Mouse (Mus musculus) urinary bladder, postnatal 36 days (tissue): ENCODE data around the gene Dcun1d1.

ENCODE experiments used
- DNase-seq, 2 experiments: peaks; one replicate each; pipeline ENCODE4 v3.0.0; 2022; ENCODE audit warnings: low spot score in 2 of 2, mixed read lengths in 1 of 2

Dcun1d1 gene

DNA sequence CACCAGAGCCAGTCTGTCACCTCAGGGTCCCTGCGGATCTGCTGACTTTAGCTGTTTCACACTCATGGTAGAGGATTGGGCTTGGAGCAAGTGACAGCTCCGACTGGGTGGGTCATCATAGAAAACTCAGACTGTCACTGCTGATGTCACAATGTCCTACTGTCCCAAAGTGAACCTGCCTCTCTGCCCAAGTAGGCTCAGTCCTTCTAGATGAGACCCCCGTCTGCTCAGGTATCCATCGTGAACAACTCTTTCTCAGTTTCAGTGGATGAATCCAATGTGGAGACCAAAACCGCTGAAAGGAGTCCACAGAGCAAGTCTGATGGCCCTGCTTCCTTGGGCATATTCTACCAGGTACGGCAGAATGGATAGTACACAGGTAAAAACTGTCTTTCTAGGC lies at the start of gene Dcun1d1:
TSS of gene Dcun1d1 (minus strand) at position 101 of the 400 bp plus-strand sequence.
- DNase-seq = no peak

DNA sequence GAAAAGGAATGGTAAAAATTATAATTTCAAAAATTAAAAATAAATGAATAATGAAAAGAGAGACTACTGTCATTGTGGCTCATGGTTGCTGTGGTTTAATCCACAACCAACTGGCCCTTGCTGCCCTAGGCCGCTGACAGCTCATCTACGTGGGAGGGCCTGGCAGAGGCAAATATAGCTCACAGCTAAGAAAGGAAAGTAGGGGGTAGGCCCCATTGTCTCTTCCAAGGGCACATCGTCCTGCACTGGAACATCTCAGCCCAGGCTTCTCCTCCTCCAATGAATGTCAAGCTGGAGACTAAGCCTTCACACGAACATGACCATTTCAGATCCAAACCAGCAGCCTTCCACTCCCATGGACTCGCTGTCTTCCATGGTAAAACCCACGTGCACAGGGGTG lies 49.0 kb upstream of the Dcun1d1 start:
- DNase-seq = no peak

DNA sequence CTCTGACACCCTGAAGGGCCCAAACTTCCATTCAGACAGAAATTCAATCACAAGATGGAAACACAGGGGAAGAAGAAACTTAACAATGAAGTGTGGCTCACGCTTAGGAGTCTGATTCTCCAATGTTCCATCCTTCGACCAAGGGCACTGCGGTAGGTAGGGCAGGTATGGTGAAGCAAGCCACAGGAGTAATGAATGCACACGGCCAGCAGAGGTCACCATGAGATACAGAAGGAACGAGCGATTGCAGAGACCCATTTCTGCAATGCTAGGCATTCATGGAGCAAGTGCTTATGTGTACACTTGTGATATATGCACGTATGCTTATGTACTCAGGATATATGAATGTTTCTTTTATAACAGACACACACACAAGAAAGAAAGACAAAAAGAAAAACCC lies 36.3 kb upstream of the Dcun1d1 start:
- peak; percentile 15 to 19 for DNase-seq

DNA sequence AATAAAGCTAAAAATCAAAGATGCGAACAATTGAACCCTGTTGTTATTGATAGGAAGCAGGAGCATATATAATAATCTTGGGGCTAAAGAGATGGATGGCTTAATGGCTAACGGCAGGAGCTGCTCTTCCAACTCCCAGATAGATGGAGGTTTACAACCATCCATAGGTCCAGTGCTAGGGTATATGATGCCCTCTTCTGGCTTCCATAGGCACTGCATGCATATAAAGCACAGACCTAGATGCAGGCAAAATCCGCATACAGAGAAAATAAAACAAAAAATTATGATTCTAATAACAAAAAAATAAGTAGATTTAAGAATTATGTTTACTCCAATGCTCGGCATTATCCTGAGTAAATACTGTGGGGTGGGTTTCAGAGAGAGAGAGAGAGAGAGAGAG lies 35.7 kb upstream of the Dcun1d1 start:
- DNase-seq = no peak

DNA sequence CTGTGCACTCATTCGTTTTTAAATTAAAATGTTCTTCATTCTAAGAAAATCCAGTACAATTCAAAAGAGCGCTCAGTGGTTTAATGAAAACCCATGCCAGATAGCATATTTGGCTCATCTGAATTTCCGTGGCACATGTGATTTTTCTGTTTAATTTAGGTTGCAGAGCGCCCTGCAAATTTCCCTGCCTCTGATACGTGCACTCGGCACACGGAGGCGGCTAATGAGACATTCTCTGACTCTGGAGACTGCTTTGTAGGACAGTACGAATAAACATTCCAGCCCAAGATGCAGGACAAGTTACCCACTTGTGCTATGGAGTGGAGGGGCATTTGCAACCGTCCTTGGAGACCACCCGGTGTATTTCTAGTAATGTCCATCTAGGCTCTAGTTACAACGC lies 33.9 kb upstream of the Dcun1d1 start:
- no peak for DNase-seq

DNA sequence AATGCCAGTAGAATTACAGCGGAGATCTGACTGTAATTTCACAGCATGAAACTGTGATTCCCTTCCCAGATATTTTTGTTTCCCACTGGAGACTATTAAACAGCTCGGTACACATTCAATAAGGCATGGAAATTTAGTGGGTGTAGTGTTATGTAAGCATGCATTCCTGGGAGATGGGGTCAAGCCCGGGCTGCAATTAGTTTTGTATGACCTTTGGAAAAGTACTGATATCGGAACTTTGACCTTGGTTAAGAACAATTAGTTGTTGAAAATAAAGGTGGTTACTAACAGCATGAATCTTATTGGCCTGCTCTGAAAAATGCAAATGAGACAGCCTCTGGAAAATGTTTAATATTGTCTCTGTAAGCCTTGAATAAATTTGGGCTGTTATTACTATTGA lies 33.2 kb upstream of the Dcun1d1 start:
- DNase-seq = no peak

DNA sequence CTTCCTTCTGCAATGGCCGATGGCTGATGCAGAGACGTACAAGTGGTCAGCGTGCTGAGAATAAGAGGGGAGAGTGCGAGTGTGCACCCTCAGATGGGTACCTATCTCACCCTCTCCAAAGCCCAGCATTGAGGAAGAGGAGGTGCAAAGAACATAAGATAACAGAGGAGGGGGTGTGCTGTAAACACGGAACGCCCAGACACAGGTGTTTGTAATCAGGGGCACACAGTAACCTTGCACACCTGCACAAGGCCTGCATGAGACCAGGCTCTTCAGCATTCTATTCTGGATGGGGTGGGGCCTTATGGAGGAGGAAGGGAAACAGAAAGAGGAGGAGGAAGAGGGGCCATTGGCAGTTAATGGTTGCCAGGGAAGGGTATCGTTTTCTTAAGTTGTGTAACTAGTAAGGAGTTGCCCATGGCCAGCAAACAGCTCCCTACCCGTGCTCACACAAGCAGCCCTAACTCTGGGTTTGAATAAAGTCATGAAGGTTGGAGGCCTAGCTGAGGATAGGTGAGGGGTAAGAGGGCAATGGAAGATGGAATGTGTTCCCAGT lies 30.2 kb upstream of the Dcun1d1 start:
- DNase-seq = no peak

DNA sequence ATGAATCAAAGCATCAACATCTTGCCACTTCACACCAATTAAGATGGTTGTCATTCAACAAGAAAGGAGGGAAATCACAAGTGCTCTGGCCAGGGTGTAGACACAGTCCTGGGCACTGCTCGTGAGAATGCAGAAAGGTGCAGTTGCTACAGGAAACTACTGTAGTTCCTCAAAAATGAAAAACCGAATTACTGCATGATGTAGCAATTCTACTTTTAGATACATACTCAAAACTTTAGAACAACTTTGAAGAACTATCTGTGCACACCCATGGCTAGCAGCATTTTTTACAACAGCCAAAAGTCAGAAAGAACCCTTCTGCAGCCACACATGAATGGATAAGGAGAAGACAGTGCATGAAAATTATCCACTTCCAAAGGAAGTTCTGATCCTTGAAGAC lies 29.2 kb upstream of the Dcun1d1 start:
- DNase-seq = no peak

DNA sequence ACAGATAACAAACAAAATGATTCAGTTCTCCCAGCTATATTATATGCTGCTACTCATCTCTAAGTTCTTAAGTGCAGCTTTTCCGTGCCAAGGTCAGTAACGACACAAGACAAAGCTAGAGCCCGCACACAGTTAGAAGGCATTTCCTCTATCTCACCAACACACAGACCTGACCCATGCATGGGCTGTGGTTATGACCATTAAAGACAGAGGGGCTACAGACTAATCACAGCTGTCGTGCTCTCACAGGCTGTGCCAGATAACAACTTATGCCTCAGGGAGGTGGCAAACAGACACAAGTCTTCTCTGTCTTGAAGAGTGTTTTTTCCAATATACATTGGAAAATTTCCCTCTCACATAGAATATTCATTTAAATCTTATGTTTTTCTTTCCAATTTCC lies 27.7 kb upstream of the Dcun1d1 start:
- no peak for DNase-seq

DNA sequence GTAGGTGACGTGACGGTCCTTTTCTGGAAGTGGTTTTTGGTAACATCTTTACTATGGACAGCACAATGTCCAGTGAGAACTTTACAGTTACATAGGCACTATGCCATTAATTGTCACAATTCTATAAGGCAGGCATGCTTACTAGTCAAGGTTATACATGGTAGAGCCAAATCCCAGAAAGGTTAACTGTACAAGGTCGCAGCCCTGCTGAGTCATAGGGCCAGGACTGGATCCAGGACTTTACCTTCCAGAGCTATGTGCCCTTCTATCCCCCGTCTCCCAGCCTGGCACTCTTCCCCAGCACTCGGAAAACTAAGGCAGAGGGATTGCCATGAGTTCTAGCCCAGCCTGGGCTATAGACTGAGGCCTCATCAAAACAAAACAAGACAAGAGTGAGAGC lies 26.7 kb upstream of the Dcun1d1 start:
- DNase-seq = no peak

DNA sequence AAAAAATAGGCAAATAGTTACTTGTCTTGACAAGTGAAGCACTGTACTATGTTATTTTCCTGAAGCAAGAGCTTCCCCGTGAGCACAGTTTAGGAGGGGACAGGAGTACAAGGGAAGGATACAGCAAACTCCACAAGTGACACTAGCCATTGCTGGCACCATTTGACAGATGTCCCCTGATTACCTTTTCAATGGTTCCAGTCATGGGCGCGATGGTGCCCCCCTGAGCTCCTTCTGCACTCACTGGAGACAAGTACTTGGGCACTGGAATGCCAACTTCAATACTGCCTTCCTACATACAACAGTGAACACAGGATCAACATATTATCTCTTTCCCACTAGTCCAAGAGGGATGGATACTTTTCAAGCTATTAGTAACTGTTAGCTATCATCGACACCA lies 26.2 kb upstream of the Dcun1d1 start:
- no peak for DNase-seq

DNA sequence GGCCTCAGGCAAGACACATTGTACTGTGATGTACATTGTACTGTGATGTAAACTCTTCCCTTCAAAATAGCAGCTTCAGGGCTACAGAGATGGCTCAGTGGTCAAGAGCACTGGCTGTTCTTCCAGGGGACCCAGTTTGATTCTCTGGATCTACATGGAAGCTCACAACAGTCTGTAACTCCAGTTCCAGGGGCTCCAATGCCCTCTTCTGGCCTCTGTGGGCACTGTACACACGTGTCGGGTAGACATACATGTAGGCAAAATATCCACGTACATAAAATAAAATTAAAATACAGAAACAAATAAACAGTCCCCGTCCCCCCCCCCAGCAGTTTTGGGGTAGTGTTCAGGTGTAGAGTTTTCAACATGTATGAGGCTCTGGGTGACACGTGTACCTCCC lies 25.7 kb upstream of the Dcun1d1 start:
- DNase-seq = no peak

DNA sequence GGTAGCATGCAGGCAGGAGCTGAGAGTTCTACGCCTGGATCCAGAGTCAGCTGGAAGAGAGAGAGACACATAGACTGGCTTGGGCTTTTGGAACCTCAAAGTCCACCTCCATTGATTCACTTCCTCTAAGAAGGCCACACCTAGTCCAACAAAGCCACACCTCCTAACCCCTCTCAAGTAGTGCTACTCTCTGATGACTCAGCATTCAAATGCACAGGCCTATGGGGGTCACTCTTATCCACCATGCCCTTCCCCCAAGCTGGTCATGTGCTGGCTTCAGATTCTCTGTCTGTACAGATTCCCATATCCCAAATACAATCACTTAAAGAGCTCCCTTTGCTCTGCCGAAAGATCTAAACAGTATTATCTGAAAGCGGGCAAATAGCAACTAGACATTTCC lies 20.0 kb upstream of the Dcun1d1 start:
- no peak for DNase-seq

DNA sequence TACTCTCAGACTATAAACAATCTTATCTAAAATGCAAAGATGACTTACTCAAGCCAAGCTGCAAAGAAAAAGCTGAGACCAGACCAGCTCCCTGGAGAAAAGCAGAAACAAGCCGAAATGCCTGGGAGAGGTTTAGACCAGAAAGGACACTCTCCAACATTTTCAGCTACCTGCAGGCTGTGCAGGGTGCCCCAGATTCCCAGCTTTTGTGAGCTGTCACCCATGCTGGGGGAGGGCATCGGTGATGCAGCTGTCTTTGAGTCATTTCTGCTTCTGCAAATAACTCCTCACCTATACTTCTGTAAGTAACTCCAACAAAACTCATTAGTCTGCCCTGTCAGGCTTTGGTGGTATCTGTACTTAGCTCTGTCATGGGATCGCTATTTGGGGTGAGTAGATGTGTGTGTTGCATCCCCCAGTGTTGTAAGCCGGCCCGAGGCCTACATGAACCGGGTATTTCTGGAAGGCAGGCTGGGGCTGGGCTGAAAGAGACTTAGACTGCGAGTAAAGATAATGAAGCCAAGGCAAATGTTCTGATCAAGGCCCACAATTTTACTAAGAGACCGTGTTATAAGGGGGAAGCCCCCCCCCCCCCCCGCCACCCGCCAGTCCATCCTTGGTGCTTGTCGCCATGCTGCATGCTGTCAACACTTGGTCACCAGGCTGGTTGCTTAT lies 17.8 kb upstream of the Dcun1d1 start:
- no peak for DNase-seq

DNA sequence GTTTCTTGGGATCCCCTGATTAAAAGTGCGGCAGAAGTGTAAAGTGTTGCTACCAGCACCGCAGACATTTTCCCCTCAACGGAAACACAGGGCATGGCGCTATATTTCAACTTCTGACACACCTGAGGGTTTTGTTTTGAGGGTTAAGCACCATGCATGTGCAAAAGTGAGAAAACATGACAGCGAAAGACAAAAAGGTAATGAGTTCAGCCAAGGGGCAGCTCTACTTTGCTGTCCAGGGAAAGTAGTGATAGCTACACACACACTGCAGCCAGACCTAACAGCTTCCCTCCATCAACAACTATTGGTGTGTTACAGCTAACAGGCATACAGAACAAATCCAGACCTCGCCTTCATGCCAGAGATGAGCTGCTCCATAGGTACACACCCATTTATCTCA lies 16.6 kb upstream of the Dcun1d1 start:
- DNase-seq = no peak

DNA sequence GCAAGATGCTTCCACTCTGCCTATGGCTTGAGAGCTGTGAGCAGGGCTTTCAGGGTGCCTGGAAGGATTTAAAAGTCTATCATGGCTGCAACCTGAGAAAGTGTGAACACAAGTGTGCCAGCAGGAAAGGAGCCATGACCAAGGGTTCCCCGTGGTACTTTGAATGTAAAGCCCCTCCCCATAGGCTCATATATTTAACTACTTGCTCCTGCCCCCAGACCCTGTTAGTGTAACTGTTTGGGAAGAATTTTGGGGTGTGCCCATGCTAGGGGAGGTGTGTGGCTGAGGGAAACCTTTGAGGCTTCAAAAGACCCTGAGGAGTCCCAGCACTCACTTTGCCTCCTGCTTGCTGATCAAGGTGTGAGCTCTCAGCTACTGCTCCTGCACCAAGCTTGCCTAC lies 15.9 kb upstream of the Dcun1d1 start:
- no peak for DNase-seq

DNA sequence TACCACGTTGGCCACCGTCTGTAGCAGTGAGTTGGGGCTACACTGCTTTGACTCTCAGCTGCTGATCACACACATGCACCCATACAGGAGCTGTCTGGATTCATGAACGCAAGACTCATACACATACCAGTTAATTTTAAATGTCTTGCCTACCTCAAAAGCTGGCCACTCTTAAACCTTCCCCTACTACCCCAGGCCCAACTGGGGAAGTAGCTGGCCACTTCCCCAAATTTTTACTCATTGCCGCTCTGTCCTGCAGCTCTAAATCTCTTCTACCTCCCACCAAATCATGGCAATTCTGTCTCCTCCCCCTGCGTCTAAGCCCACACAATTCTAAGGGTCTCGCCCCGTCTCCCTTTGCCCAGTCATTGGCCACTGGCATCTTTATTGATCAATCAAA lies 11.0 kb upstream of the Dcun1d1 start:
- DNase-seq = no peak

DNA sequence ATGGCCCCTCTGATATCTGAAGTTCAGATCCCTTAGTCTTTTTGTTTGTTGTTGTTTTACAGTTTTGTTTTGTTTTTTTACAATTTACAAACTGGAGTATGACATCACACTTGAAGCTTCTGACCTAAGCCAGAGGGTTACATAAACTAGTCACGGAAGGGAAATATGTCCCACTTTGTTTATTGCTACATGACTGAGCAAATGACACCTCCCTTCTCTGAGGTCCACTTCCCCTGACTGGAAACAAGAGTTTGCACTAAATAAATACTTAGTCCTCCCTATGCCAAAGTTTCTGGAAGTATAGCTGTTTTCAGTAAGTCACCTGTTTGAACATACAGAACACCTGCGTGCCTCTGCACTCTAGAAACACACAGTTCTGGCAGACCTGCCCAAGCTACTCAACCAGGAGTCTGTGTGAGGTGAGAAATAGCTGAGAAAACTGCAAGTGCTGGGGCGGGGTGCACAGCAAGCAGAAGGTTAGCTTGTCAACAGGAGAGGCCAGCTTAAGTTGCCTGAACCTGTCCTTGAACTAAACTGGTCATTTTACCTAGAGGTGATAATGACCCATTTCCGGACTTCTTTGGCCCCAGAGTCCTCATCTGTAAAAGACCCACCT lies 3.4 kb upstream of the Dcun1d1 start:
- no peak for DNase-seq

DNA sequence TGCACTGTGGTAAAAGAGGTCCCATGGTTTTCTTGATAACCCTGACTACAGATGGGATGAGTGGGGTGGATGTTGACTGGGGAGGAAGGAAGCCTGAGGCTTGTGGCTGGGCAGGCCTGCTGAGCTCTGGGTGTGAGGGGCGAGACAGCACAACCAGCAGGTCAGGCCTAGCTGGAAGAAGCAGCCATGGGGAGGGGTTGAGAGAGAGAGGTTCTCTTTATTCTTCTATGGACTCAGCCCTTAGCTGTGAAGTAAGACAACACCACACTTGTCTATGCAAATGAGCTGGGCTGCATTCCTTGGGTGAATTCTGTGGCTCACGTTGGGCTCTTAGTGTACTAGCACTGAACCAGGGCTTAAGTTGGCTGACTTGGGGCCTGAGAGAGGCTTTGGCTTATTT lies 2.8 kb upstream of the Dcun1d1 start:
- DNase-seq = no peak

DNA sequence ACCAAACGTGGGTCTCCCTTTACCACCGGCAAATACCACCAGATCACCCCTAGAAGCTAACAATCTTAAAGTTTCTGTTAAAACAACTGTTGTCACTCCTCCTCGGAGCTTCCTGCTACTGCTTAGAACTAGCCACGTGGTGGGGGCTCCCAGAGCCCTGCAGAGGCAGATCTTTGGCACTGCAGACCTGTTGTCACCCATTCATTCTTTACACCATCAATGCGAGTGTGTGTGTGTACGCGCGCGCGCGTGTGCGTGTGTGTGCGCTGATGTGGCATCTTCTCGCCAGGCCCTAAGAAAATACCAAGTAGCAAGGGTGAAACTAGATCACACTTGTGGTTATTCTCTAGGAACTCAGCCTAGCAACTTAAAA lies 3.9 kb downstream of the Dcun1d1 start:
- DNase-seq = no peak

DNA sequence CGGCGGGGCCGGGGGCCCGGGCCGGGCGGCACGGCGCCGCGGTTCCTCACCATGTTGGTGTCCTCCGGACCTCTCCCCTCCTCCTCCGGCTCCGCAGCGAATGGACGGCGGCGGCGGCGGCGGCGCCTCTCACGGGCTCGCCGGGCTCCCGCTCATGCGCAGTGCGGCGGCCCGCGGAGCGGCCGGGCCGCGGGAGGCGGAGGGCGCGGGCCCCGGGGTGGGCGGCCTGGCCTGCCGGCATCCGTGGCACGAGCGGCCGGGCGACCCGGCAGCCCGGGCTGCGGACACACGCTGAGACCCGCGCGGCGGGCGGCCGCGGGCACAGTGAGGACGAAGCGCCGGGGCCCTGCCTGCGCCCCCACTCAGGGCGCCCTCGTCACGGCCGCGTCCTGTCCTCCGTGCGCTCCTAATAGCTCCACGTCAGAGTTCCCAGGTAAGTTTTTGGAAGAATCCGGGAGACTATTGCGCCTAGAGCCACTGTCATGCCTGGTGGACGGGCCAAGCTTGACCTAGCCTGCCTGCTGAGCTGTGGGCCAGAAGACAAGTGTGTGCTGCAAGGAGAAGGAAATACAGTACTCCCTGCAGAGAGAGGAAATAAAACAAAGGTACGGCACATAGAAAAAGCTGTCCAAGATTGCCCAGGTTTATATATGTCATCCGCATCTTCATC lies 4.4 kb downstream of the Dcun1d1 start:
- peak; percentile 70 to 83 for DNase-seq

DNA sequence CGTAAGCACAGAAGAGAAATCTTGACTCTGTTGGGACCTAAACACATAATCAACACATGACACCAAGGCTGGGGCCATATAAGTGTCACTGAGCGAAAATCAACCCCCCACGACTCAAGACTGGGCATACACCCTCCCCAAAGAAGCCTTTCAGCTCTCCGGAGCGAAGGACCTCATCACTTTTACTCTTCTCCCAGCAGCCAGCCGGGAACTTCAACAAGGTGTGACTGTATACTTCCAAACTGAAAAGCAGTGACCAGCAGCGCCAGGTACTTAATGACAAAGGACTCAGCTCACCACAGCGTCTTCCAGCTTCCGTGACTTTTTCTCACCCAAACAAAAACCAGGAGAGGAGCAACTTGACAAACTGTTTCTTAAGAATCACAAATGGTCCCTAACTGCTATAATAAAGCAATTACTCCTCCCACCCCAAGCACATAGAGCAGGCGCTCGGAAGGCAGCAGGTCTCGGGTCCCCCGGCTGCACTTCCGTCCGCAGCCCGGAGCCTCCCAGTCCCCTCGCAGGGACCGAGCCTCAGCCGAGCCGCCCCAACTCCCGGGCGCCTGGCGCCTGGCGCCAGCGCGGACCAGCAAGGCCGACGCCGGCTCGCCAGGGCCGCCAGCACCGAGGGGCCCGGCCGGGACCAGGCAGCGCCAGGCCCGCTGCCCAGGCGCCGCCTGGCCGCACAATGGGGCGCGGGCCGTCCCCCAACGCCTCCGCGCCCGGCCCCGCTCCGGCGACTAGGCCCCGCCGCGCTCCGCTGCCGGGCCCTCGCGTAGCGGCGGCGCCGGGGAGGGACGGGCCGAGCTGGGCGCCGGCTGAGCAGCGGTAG lies 5.1 kb downstream of the Dcun1d1 start:
- DNase-seq = peak; percentile 49 to 54
